Mouse (Mus musculus) left cerebral cortex, adult 18-20 months (tissue): ENCODE measurements around the gene Mycbpap. TPM values are rescaled to one million over a fixed set of nuclear protein-coding genes. Genes with fewer than 3 reads are reported as not detected.

Experiments
- DNase-seq, 2 experiments: peaks; one replicate each; pipeline ENCODE4 v3.0.0; 2021 to 2022; ENCODE audit warnings: low spot score in 2 of 2, mixed read lengths in 1 of 2
- total RNA-seq, 2 experiments: library from RNA; stranded (reverse); gene quantifications; 2 replicates each; pipeline ENCODE4 v1.2.3; 2021

Gene Mycbpap
- total RNA-seq, 2 experiments from 2014 or later: 5.7 to 7.8 TPM

DNA sequence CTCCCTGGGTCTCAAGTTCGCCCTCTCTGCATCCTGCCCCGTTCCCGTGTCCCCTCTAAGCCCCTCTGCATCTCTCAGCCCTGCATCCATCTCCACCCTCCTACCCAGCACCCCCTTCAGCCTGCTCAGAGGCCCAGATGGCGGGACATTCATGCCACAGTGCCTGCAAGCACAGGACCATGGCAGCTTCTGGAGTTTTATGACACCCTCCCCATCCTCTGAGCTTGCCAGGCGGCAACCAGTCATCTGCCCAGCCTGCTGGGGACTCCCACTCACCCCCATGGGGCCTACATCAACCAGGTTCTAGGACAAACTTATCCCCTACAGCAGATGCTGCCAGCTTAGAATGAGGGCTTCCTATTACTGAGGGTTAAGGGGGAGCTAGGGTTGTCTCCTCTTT is 66.8 kb downstream of the Mycbpap start:
- DNase-seq: peak; percentile 38 to 64

Other genes with a start within 250 kb of the Mycbpap start
- gene Gm21885, start 239.9 kb downstream of the Mycbpap start, total RNA-seq: not detected
- 100 to 1,000 TPM; 110 to 111 TPM for gene Luc7l3, start 199.8 kb downstream of the Mycbpap start, total RNA-seq
- gene Ankrd40, start 193.7 kb downstream of the Mycbpap start, total RNA-seq: 100 to 1,000 TPM; 123 to 141 TPM
- gene Abcc3, start 128.7 kb downstream of the Mycbpap start, total RNA-seq: 1 to 10 TPM; 2.5 to 3.7 TPM
- gene Cacna1g, start 47.5 kb downstream of the Mycbpap start, total RNA-seq: 10 to 100 TPM; 72.0 to 86.1 TPM
- not detected for gene Spata20, start 35.6 kb downstream of the Mycbpap start, total RNA-seq
- gene Epn3, start 21.8 kb downstream of the Mycbpap start, total RNA-seq: 1 to 10 TPM in 1 of 2 experiments, under 1 TPM in 1; 0.84 to 2.0 TPM
- gene Rsad1, start 27.5 kb upstream of the Mycbpap start, total RNA-seq: 10 to 100 TPM; 10.5 to 13.4 TPM
- gene Chad, start 43.3 kb upstream of the Mycbpap start, total RNA-seq: not detected
- gene Acsf2, start 80.1 kb upstream of the Mycbpap start, total RNA-seq: 10 to 100 TPM; 14.1 to 14.9 TPM
- gene Lrrc59, start 108.0 kb upstream of the Mycbpap start, total RNA-seq: 10 to 100 TPM; 96.2 to 98.0 TPM
- gene Mrpl27, start 132.0 kb upstream of the Mycbpap start, total RNA-seq: 10 to 100 TPM; 70.9 to 73.3 TPM
- gene Eme1, start 132.2 kb upstream of the Mycbpap start, total RNA-seq: not detected
- gene Xylt2, start 155.8 kb upstream of the Mycbpap start, total RNA-seq: 10 to 100 TPM; 20.7 to 22.6 TPM
- not detected for gene Gm11541, start 182.8 kb upstream of the Mycbpap start, total RNA-seq
- under 1 TPM in 1 of 2 experiments, not detected in 1; 0.75 TPM for gene Cdc34b, start 220.0 kb upstream of the Mycbpap start, total RNA-seq